Comparison of ENCODE assay signal across 8 mouse cellular contexts in the genomic region with DNA sequence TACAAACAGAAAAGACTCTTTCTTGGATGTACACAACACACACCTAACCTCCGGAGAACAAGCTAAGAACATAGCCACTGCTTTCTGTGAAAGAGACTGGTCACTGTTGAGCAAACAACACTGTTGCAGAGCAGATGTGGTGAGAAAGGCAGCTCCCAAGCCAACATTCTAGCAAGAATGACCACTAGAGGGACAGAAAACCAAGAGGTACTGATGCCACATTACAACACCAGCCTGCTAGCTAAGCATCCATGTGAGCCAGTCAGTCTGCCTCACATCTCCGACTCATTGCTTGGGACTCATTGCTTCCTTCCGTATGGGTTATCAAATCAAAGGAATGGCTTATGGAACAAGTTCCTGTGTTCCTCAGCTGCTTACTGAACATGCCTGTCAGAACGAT. TPM values are rescaled to one million over a fixed set of nuclear protein-coding genes. Genes with fewer than 3 reads are reported as not detected.
DNase-seq lines count a peak whose midpoint lies in the region; ATAC-seq and TF ChIP-seq lines count a peak whose summit lies in the region.

No protein-coding gene starts in this region.

- no peak overlapping the region for H3K4me2 ChIP-seq in kidney, postnatal 0 days (ENCODE audit: low read length)

- H3K9me3 ChIP-seq in kidney, postnatal 0 days (replicated peaks; ENCODE audit: low read length), result no peaks in the 10 kb centered on the region

- 0 out of 2 replicates have a peak, but pooled peaks cover 10% of the 10 kb centered on the region for H3K4me1 ChIP-seq in kidney, postnatal 0 days (replicated peaks; ENCODE audit: insufficient read depth, low read length)

- no peak for DNase-seq in frontal cortex, postnatal 14 days (ENCODE audit: low spot score in 2 of 2)
- DNase-seq in urinary bladder, postnatal 14 days (ENCODE audit: low spot score), result peak; percentile 15
- no peak for DNase-seq in urinary bladder, postnatal 25 days (ENCODE audit: low spot score)
- DNase-seq in kidney, postnatal 0 days (ENCODE audit: low spot score), result peak; percentile 73
- peak; percentile 38 for DNase-seq in skeletal muscle tissue, adult 2 months (ENCODE audit: low read depth, low spot score)
- DNase-seq in cerebellum, adult 9-11 months, result no peak
- no peak for DNase-seq in gastrocnemius, postnatal 4 days (ENCODE audit: low spot score in 2 of 2)

- no peak overlapping the region for H3K4me3 ChIP-seq in kidney, postnatal 0 days (replicated peaks; ENCODE audit: low read depth, low read length)

- H3K27me3 ChIP-seq in kidney, postnatal 0 days (ENCODE audit: insufficient read depth, low read length), result no peaks in the 10 kb centered on the region

- 66% methylated on average over 4 of the region's 4 CpGs for WGBS in kidney, postnatal 0 days

- peaks cover 12% of the 10 kb centered on the region for H3K36me3 ChIP-seq in kidney, postnatal 0 days (ENCODE audit: insufficient read depth, low read length)

- no peak overlapping the region for H3K27ac ChIP-seq in kidney, postnatal 0 days

- ATAC-seq in frontal cortex, adult (ENCODE audit: low TSS enrichment), result peak; percentile 66; the same call in 1 of the 2 replicates
- no peak for ATAC-seq in kidney, postnatal 0 days (replicated peaks; ENCODE audit: low FRiP score, low read depth)

- peak; percentile 73 for TF ChIP-seq CTCF in kidney, postnatal 0 days (IDR thresholded peaks at IDR 0.05; ENCODE audit: low read depth)

- H3K9ac ChIP-seq in kidney, postnatal 0 days (ENCODE audit: low read depth, low read length), result no peak overlapping the region

RNA-seq across cellular contexts. Expression of a gene that starts 18.8 kb away (rescaled TPM):
- 22.9 and 24.1 TPM in 2 replicates for polyA plus RNA-seq in kidney, postnatal 0 days (2015; fragmentation: Nextera tagmentation; extraction: Ambion mirVana)
- total RNA-seq in gastrocnemius, postnatal 4 days (2021), result 10 to 100 TPM; 41.5 to 45.7 TPM

Comparison
In these comparisons a context has a peak if more than half of its experiments do, and no peak if none do; other contexts are left out.
1. DNase-seq: peak in urinary bladder, postnatal 14 days (single experiment), kidney, postnatal 0 days (single experiment) and skeletal muscle tissue, adult 2 months (single experiment); none in frontal cortex, postnatal 14 days (0 of 2), urinary bladder, postnatal 25 days (single experiment), cerebellum, adult 9-11 months (single experiment) and gastrocnemius, postnatal 4 days (0 of 2).